Mouse (Mus musculus): ENCODE results near the gene Col4a2. TPM values are rescaled to one million over a fixed set of nuclear protein-coding genes. Genes with fewer than 3 reads are reported as not detected.

Col4a2 gene
- total RNA-seq, 2 experiments from 2014 or later, result 340 to 382 TPM

GRCm38 (mm10) chr8:11296282-11296943, 16.2 kb upstream of the Col4a2 start:
- no peak for DNase-seq

DNA sequence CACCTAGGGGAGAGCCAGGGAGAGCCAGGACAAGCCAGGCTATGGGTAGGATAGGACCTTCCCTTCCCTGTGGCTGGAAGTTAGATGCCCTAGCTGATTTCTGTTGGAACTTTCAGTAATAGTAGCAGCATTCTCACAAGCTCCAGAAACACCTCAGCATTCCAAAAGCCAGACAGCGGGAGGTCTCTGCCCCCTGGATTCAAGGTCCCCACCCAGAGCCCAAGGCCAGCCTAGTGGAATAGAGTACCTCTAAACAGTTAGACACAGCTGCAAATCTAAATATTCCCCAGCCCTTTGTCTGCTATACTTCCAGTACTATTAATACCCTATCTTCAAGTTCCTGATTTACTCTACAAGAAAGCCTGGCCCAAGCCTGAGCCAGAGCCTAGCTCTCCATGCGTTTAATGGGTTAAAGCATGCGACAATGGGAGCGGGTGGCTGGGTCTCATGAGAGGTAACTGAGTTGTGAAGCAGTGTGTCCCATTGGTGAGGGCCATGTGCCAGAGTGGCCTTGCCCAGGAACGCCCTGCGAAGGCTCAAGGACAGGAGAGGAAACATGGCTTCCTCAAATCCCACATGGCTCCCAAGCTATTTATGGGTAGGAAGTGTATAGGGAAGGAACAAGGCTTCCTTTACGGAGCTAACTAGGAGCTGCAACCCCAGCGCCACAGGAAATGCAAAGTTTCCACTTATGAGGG, 15.3 kb upstream of the Col4a2 start:
- no peak for DNase-seq

DNA sequence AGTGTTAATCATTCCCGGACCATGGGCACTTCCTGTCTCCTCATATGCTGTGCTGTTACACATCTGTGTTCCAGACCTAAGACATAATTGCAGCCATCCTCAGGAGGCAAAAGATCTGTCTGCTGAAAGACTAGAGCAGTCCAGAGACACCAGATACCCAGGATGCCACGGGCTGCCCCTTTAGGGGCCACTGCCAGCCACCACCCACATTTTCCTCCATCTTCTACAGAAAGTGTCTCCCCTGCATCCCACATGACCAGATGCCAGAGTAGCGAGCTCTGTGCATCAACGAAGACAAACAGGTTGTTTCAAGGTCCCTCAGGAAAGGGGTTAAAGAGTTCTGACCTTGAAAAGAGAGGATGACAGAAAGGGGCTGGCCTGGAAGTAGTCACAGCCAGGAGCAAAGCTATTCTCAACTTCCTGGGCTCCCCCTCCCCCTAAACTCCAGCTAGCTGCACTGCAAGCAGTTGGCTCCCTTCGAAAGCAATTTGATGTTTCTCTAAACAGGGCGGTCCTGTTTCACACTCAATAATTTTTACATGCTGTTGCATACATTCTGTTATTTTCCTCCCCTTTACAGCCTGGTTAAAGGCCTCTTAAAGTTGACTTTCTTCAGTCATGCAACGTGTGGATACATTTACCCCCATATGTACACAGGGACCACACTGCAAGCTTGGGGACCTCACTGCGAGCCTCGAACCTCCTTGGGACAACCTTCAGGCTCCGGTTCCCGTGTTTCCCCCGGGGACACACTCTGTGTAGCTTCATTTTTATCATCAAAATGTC, 13.9 kb upstream of the Col4a2 start:
- DNase-seq, result no peak

GRCm38 (mm10) chr8:11299317-11299602, 13.3 kb upstream of the Col4a2 start:
- no peak for DNase-seq

DNA sequence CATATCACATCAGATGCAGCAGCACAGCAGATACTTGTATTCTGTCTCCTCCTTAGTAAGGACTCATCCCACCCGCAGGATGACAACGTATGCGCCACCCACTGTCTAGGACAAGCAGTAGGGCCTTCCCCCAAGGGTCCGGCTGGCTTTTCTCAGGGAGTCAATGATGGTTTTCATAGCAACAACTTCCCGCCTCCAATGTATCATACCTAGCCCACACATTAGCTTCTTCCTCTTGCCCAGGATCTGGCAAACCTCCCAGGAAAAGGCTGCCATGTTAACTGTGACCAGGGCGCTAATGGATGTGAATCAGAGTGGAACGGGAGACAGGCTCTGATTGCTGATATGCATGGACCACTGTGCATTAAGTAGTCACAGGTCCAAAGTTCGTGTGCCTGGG, 12.2 kb upstream of the Col4a2 start:
- no peak for DNase-seq

DNA sequence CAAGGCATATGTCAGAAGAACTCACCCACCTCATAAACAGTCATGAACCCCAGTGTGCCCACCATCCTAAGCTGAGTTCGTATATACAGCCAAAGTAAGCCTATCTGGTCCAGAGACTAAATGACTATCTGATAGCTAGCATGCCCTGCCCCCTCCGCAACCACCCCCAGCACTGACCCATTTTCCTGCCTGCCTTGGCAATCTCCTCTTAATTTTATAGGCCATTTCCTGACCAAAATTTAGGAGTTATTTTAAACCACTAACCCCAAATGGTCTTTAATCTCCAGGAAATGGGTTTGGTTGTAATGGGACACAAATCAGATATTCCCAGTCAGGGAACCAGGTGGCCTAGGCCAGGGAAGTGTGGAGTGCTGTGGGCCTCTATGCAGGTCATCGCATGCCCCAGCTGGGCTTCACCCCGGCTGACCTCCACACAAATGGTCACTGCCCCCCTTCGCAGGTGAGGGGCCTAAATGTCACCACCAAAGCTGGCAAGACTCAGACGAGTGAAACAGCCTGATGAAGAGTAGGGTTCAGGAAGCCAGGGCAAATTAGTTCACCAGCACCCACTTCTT, 8.5 kb upstream of the Col4a2 start:
- no peak for DNase-seq

DNA sequence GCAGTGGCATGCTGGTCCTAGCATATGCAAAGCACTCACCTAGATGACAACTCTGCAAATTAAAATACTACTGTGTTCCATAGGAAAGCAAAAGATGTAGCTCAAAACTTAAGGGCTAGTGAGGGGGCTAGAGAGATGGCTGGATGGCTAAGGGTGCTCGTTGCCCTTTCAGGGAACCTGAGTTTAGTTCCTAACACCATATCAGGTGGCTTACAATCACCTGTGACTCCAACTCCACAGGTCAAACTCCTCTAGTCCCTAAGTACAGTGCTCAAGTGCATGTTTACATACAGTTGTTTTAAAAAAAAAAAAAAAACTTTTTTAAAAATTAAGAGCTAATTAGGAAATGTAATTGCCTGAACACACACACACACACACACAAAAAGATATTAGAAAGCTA, 7.1 kb upstream of the Col4a2 start:
- DNase-seq, result no peak

DNA sequence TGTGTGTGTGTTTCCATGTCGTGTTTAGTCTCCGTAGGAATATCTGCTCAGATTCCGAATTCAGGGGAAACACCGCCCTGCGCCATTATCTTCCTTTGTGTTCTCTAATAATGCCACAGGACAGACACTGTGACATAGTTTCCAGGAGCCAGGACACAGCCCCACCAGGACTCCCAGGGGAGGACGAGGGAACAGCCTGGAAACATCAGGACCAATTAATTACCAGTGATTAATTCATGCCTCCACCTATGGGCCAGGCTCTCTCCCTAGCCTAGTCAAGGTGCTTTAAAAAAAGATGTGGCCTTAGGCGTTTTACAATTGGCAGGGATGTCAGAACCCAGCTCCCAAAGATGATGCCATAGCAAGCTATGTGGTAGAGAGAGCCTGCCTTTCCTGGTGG, 5.2 kb upstream of the Col4a2 start:
- no peak for DNase-seq

- no peak for DNase-seq
These were observed 4.0 kb upstream of the Col4a2 start for GRCm38 (mm10) chr8:11308570-11308998.

DNA sequence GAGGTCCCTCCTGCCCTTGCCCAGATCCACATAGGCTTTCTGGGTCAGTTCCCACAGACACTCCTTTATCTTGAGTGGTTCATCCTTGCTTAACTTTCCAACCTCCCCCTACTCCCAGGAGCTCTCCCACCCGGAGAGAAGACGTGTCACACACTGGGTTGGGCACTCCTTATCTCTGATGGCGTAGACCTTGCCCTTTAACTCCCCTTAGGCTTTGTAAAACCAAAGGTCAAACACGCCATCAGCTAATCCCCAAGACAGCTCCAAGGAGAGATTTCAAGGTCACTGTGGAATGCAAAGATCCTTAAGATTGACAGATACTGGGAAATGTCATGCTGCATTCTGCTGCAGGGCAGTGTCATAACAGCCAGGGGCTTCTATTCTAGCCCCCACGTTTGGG, 3.4 kb upstream of the Col4a2 start:
- DNase-seq, result no peak

GRCm38 (mm10) chr8:11310049-11310448, 2.6 kb upstream of the Col4a2 start:
- DNase-seq, result no peak

GRCm38 (mm10) chr8:11311681-11312348, 790 bp upstream of the Col4a2 start:
- peak; percentile 57 for DNase-seq

GRCm38 (mm10) chr8:11313176-11314111, 839 bp downstream of the Col4a2 start:
- peak; percentile 29 for DNase-seq

DNA sequence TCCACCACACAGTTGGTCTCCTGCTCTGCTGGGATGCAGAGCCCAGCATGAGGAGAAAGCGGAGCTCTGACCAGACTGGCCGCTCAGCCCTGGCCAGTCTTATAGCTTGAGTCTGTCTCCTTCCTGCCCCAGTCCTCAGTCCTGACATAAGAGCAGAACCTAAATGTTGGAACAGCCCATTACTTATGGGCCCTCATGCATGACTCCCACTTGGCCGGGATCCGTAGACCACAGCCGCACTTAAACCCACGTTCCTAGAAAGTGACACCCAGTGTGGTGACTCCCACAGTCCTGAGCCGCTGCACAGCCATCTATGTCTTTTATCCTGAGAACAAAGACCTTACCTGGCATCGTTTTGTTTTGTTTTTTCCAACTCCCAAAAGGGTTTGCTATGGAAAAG, 2.0 kb downstream of the Col4a2 start:
- no peak for DNase-seq

DNA sequence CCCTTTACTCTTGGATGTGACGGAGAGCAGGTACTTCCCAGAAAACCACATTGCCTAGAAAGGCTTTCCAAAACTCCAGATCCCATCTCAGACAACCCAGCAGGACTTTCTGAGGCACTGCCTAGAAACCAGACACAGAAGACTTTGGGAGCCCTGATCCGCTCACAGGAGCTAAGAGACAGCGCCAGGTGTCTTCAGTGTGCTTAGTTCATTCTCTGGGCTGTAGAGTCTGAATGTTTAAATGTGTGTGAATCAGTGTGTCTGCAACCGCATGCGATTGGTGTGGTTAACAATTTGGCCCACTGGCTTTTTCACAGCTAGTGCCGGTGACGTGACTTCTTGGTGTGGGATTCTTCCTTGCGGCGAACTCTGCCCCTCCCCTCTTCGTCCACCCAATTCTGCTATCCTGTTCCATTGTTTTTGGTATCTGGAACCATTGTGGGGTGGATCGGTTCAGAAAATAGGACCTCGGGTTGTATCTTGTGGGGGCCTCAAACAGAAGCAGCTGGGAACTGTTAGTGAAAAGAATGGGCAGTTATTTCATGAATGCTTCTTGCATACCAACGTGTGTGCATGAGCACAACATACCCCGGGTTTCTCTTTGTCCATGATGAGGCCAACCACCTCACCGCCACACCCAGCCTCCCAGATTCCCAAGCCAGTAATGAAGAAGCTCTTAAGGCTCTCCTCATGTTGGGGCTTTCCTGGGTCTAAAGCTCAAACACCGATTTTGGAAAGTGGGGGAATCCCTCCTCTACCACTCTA, 2.8 kb downstream of the Col4a2 start:
- DNase-seq, result no peak

DNA sequence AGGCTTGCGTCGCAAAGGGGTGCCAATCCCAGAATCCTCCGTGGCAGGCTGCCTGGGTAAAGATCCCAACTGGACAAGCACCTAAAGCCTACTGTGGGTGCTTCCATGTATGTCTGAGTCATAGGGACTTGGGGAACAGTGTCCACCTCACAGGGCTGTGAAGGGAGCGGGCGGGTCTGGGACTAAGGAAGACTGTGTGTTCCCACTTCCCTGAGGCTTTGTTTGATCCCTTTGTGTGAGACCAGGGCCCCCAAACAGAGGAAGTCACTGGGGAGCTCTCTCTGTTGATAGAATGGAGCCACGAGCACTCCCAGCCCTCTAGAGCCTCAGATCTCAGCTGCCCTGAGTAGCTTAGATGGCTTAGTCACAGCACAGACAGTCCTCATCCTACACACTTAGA, 3.5 kb downstream of the Col4a2 start:
- DNase-seq, result no peak

DNA sequence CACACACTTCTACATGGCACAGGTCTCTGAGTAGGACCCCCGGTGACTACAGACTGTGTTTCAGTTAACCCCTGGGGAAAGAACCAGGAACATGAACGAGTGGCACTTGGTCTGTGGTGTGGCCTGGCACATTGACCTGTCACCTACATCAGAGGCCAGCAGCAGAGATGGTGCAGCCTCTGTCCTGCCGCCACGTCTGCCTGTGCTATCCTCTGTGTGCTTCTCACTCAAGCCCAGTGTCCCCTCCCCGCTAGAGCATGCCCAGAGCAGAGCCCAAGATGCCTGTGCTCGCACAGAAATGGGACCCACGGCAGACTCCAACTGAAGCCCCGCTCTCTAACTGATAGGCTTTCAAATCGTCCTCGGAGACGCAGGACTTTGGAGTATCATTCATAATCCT, 6.8 kb downstream of the Col4a2 start:
- DNase-seq, result no peak

DNA sequence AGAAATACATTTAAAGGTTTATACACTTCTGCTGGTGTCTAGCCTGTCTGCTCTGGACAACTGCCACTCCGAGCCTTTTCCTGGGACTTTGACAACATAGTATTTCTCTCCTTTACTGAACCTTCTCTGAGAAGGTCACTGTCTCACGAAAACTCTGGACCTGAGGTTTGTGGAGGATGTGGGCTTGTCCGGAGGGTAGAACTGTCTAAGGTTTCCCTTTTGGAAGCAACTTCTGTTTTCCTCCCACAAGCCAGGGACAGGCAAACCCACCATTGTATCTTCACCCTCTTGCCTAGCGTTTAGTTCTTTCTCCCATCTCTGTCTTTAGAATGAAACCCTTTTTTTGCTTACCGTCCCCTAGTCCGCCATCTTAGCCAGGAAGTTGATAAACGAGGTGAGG, 9.2 kb downstream of the Col4a2 start:
- DNase-seq, result no peak

GRCm38 (mm10) chr8:11322724-11323585, 10.3 kb downstream of the Col4a2 start:
- no peak for DNase-seq

DNA sequence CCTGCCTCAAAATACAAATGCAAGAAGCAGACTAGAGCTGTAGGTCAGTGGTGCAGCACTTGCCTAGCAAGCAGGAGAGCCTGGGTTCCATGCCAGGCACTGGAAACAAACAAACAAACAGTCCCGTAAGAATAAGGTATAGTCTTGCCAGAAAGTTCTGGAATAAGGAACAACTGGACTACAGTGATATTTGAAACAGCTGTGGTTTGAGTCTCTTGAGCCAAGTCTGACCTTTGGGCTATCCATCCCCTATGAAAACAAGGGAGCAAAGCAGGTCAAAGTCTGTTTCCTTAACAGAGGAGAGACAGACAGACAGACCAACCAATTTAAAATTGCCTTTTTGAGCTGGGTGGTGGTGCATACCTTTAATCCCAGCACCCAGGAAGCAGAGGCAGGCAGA, 11.1 kb downstream of the Col4a2 start:
- DNase-seq, result no peak

Data from gastrocnemius, postnatal 10 days (tissue).